Mouse (Mus musculus): ENCODE results near the gene Fam83c. TPM values are rescaled to one million over a fixed set of nuclear protein-coding genes. Genes with fewer than 3 reads are reported as not detected.

Gene Fam83c
- polyA plus RNA-seq, 1 experiment from 2014 or later: 0.14 TPM

DNA sequence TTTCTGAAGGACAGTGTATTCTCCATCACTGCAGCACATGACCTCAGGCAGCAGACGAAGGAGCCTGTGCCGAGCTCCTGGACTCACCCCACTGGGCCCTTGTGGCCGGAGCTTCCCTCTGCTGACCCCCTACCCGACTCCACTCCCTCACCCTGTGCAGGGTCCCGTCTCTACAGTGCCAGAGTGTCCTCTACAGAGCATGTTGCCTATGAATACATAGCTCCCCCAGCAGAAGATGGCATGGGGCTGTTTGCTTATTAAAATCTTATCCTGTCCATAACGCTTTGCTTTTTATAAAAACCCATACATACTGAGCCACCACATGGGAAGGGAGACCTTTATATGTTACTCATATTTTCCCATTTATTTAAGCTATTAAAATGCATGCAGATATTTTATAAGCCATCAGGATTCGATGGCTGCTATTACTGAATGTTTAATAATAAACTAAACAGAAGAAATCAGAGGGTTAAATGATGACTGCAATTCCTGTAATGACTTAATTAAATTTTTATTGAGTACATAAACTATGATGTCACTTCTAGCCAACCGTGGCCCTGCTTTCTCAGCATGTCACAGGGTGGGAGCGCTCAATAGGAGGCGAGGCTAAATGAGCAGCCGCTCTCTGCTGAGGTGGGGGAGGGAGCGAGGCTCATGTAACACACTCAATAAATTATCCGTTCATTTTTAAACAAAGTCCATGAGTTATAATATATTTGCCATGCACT, 28.1 kb upstream of the Fam83c start:
- Histone ChIP-seq H3K27me3 (ENCODE audit: control insufficient read depth, insufficient read depth, low read length) (no peaks in the 10 kb centered on the region), H3K9ac (ENCODE audit: low read length) (no peak overlapping the region), H3K4me1 (ENCODE audit: control insufficient read depth, insufficient read depth, low read length) (no peaks in the 10 kb centered on the region), H3K27ac (ENCODE audit: low read depth, low read length) (no peak overlapping the region), H3K4me3 (ENCODE audit: low read depth, low read length) (no peak overlapping the region), H3K9me3 (ENCODE audit: control insufficient read depth, low read length) (no peaks in the 10 kb centered on the region), H3K36me3 (ENCODE audit: control insufficient read depth, insufficient read depth, low read length) (no peaks in the 10 kb centered on the region), H3K4me2 (no peak overlapping the region)
- WGBS: 82% methylated on average over 13 of the region's 13 CpGs
- DNase-seq (ENCODE audit: low spot score, missing footprints) (no peak), ATAC-seq (ENCODE audit: low FRiP score) (peak; percentile 76; the same call in 1 of the 2 replicates)

DNA sequence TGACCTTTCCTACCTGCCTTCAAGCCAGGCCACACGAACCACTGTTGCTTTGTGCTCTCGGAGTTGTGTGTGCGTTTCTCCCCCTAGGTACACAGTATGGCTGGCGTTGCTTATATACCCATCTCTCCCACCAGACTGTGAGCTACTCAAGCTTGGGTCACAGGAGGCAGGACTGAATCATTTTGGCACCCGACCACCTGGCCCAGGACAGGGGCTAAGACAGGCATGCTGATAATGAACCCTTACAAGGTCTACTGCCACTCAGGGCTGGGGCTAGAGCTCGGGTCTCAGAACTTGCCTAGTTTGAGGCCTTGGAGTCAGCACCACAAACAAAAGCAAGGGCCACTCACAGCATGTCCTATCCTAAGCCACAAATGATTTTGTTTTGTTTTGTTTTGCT, 26.9 kb upstream of the Fam83c start:
- no peak overlapping the region for H3K4me2 ChIP-seq
- H3K9ac ChIP-seq (ENCODE audit: low read length): no peak overlapping the region
- DNase-seq (ENCODE audit: low spot score, missing footprints) (no peak), ATAC-seq (ENCODE audit: low FRiP score) (no peak)
- no peak overlapping the region for H3K27ac ChIP-seq (ENCODE audit: low read depth, low read length)
- WGBS: 92% methylated on average over 6 of the region's 6 CpGs
- H3K27me3 ChIP-seq (ENCODE audit: control insufficient read depth, insufficient read depth, low read length): no peaks in the 10 kb centered on the region
- no peak overlapping the region for H3K4me3 ChIP-seq (ENCODE audit: low read depth, low read length)
- H3K9me3 ChIP-seq (ENCODE audit: control insufficient read depth, low read length): no peaks in the 10 kb centered on the region
- no peaks in the 10 kb centered on the region for H3K4me1 ChIP-seq (ENCODE audit: control insufficient read depth, insufficient read depth, low read length)
- H3K36me3 ChIP-seq (ENCODE audit: control insufficient read depth, insufficient read depth, low read length): 0 out of 2 replicates have a peak, but pooled peaks cover 2% of the 10 kb centered on the region

DNA sequence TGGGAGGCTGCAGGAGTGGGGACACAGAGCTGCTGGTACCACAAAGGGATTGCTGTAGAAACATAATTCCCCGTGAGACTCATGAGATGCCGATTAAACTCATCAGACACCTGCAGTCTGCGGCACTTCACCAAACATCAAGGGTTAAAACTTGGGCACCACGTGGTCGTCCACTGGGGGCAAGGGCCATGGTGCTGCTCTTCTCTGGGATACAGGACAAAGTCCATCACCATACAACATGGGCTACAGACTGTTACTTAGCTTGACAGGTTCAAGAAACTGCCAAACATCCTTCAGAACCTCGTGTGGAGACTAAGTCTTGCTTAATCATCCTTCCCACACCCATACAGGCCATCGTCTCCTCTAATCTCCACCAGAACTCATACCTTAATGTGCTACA, 25.4 kb upstream of the Fam83c start:
- Histone ChIP-seq H3K9me3 (ENCODE audit: control insufficient read depth, low read length) (no peaks in the 10 kb centered on the region), H3K4me3 (ENCODE audit: low read depth, low read length) (no peak overlapping the region), H3K36me3 (ENCODE audit: control insufficient read depth, insufficient read depth, low read length) (0 out of 2 replicates have a peak, but pooled peaks cover 2% of the 10 kb centered on the region), H3K9ac (ENCODE audit: low read length) (no peak overlapping the region), H3K27ac (ENCODE audit: low read depth, low read length) (no peak overlapping the region), H3K27me3 (ENCODE audit: control insufficient read depth, insufficient read depth, low read length) (no peaks in the 10 kb centered on the region), H3K4me2 (no peak overlapping the region), H3K4me1 (ENCODE audit: control insufficient read depth, insufficient read depth, low read length) (no peaks in the 10 kb centered on the region)
- ATAC-seq (ENCODE audit: low FRiP score): no peak
- DNase-seq (ENCODE audit: low spot score, missing footprints): no peak
- 86% methylated on average over 7 of the region's 7 CpGs for WGBS

DNA sequence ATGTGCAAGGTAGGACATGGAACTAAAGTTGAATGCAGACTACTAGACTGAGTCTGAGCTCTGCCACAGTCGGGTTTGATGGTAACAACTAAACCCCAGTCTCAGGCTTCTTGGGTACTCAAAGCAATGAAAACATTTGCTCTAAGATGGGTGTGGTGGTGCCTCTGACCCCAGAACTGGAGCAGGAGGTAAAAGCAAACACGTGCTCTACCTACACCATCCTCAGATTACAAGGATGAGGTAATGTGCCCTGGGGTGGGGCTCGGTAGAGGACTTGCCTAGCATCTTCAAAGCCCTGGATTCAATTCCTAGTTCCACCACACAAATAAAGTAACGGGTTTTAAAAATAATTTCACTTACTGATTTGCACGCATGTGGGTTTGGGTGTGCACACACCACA, 17.9 kb upstream of the Fam83c start:
- peaks cover 2% of the 10 kb centered on the region; the same call in 1 of the 2 replicates for H3K36me3 ChIP-seq (ENCODE audit: control insufficient read depth, insufficient read depth, low read length)
- ATAC-seq (ENCODE audit: low FRiP score): no peak
- DNase-seq (ENCODE audit: low spot score, missing footprints): no peak
- no peaks in the 10 kb centered on the region for H3K9me3 ChIP-seq (ENCODE audit: control insufficient read depth, low read length)
- no peaks in the 10 kb centered on the region for H3K4me1 ChIP-seq (ENCODE audit: control insufficient read depth, insufficient read depth, low read length)
- 93% methylated on average over 5 of the region's 5 CpGs for WGBS
- H3K4me3 ChIP-seq (ENCODE audit: low read depth, low read length): no peak overlapping the region
- no peak overlapping the region for H3K4me2 ChIP-seq
- H3K27me3 ChIP-seq (ENCODE audit: control insufficient read depth, insufficient read depth, low read length): no peaks in the 10 kb centered on the region
- no peak overlapping the region for H3K27ac ChIP-seq (ENCODE audit: low read depth, low read length)
- H3K9ac ChIP-seq (ENCODE audit: low read length): no peak overlapping the region

GRCm38 (mm10) chr2:155850120-155850519, 15.5 kb upstream of the Fam83c start:
- DNase-seq (ENCODE audit: low spot score, missing footprints) (no peak), ATAC-seq (ENCODE audit: low FRiP score) (no peak)
- Histone ChIP-seq H3K4me3 (ENCODE audit: low read depth, low read length) (no peak overlapping the region), H3K4me2 (no peak overlapping the region), H3K9ac (ENCODE audit: low read length) (no peak overlapping the region), H3K27ac (ENCODE audit: low read depth, low read length) (no peak overlapping the region), H3K36me3 (ENCODE audit: control insufficient read depth, insufficient read depth, low read length) (peaks cover 5% of the 10 kb centered on the region; the same call in 1 of the 2 replicates), H3K9me3 (ENCODE audit: control insufficient read depth, low read length) (no peaks in the 10 kb centered on the region), H3K4me1 (ENCODE audit: control insufficient read depth, insufficient read depth, low read length) (no peaks in the 10 kb centered on the region), H3K27me3 (ENCODE audit: control insufficient read depth, insufficient read depth, low read length) (no peaks in the 10 kb centered on the region)
- WGBS: 82% methylated on average over 7 of the region's 7 CpGs

DNA sequence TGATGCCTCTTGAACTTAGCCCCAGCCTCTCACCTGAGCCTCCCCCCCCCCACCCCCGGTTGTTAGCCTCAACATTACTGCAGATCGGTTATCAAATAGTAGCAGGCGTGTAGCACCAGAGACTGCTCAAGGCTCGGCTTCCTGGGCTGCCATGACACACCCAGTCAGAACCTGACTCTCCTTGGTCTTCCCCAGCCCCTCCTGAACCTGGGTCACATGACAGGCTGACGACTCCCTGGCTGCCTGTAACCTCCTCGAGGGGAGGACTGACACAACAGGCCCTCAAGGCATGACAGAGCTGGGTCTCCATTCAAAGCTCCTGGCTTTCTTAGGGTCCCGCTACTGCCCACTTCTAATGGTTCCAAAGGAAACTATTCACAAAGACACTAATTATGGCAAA, 14.8 kb upstream of the Fam83c start:
- WGBS: 62% methylated on average over 7 of the region's 7 CpGs

GRCm38 (mm10) chr2:155848291-155848690, 13.6 kb upstream of the Fam83c start:
- Histone ChIP-seq H3K27me3 (ENCODE audit: control insufficient read depth, insufficient read depth, low read length) (no peaks in the 10 kb centered on the region), H3K4me2 (no peak overlapping the region), H3K9me3 (ENCODE audit: control insufficient read depth, low read length) (no peaks in the 10 kb centered on the region), H3K9ac (ENCODE audit: low read length) (no peak overlapping the region), H3K4me1 (ENCODE audit: control insufficient read depth, insufficient read depth, low read length) (no peaks in the 10 kb centered on the region), H3K36me3 (ENCODE audit: control insufficient read depth, insufficient read depth, low read length) (peaks cover 5% of the 10 kb centered on the region; the same call in 1 of the 2 replicates), H3K27ac (ENCODE audit: low read depth, low read length) (no peak overlapping the region), H3K4me3 (ENCODE audit: low read depth, low read length) (no peak overlapping the region)
- 31% methylated on average over 6 of the region's 6 CpGs for WGBS
- peak; percentile 97 for DNase-seq (ENCODE audit: low spot score, missing footprints)
- ATAC-seq (ENCODE audit: low FRiP score): no peak

More for the DNA sequence above, 14.8 kb upstream of the Fam83c start:
- H3K4me3 ChIP-seq (ENCODE audit: low read depth, low read length): no peak overlapping the region
- DNase-seq (ENCODE audit: low spot score, missing footprints): peak; percentile 57
- no peak overlapping the region for H3K4me2 ChIP-seq
- no peaks in the 10 kb centered on the region for H3K27me3 ChIP-seq (ENCODE audit: control insufficient read depth, insufficient read depth, low read length)
- peaks cover 5% of the 10 kb centered on the region; the same call in 1 of the 2 replicates for H3K36me3 ChIP-seq (ENCODE audit: control insufficient read depth, insufficient read depth, low read length)
- H3K9me3 ChIP-seq (ENCODE audit: control insufficient read depth, low read length): no peaks in the 10 kb centered on the region
- ATAC-seq (ENCODE audit: low FRiP score): no peak
- H3K9ac ChIP-seq (ENCODE audit: low read length): no peak overlapping the region
- H3K27ac ChIP-seq (ENCODE audit: low read depth, low read length): no peak overlapping the region
- no peaks in the 10 kb centered on the region for H3K4me1 ChIP-seq (ENCODE audit: control insufficient read depth, insufficient read depth, low read length)

- no peaks in the 10 kb centered on the region for H3K4me1 ChIP-seq (ENCODE audit: control insufficient read depth, insufficient read depth, low read length)
- H3K36me3 ChIP-seq (ENCODE audit: control insufficient read depth, insufficient read depth, low read length): peaks cover 5% of the 10 kb centered on the region; the same call in 1 of the 2 replicates
- no peak overlapping the region for H3K9ac ChIP-seq (ENCODE audit: low read length)
- H3K9me3 ChIP-seq (ENCODE audit: control insufficient read depth, low read length): no peaks in the 10 kb centered on the region
- 90% methylated on average over 8 of the region's 8 CpGs for WGBS
- DNase-seq (ENCODE audit: low spot score, missing footprints) (peak; percentile 23), ATAC-seq (ENCODE audit: low FRiP score) (no peak)
- H3K4me3 ChIP-seq (ENCODE audit: low read depth, low read length): no peak overlapping the region
- no peaks in the 10 kb centered on the region for H3K27me3 ChIP-seq (ENCODE audit: control insufficient read depth, insufficient read depth, low read length)
- no peak overlapping the region for H3K4me2 ChIP-seq
- no peak overlapping the region for H3K27ac ChIP-seq (ENCODE audit: low read depth, low read length)
Measured at GRCm38 (mm10) chr2:155846930-155847329, 12.3 kb upstream of the Fam83c start.

DNA sequence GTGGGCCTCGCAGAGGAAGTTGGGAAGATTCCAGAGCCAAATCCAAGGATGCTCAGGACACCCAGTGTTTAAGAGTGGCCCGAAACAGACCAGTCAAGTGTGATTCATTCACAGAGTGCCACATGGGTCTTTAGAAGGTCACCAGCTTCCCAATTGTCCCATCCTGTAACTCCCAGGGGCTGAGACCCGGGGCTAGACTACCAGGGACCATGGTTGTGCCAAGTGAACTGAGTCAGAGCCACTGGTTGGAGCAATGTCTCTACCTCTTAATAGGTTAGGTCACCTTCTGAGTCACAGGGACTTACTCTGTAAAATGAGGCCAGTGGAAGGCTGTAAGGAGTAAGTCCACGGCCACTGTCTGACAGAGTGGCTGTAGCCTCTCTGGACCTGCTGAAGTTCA, 4.3 kb upstream of the Fam83c start:
- DNase-seq (ENCODE audit: low spot score, missing footprints): peak; percentile 59
- Histone ChIP-seq H3K27ac (ENCODE audit: low read depth, low read length) (no peak overlapping the region), H3K4me1 (ENCODE audit: control insufficient read depth, insufficient read depth, low read length) (no peaks in the 10 kb centered on the region), H3K27me3 (ENCODE audit: control insufficient read depth, insufficient read depth, low read length) (no peaks in the 10 kb centered on the region), H3K36me3 (ENCODE audit: control insufficient read depth, insufficient read depth, low read length) (no peaks in the 10 kb centered on the region), H3K4me3 (ENCODE audit: low read depth, low read length) (no peak overlapping the region), H3K9me3 (ENCODE audit: control insufficient read depth, low read length) (no peaks in the 10 kb centered on the region), H3K4me2 (no peak overlapping the region), H3K9ac (ENCODE audit: low read length) (no peak overlapping the region)
- ATAC-seq (ENCODE audit: low FRiP score): no peak
- WGBS: 86% methylated on average over 4 of the region's 4 CpGs

All from midbrain, embryonic 11.5 days (tissue).